Mouse (Mus musculus) stomach, embryonic 15.5 days (tissue): Measurements from ENCODE around the gene Pbx1. TPM values are rescaled to one million over a fixed set of nuclear protein-coding genes. Genes with fewer than 3 reads are reported as not detected.

Source experiments
- ATAC-seq: fragments of 200-750 bp; cut with Nextera tagmentation; 2 replicates; pipeline ENCODE4 v1.8.0; 2017; ENCODE audit warnings: low read depth, moderate number of reproducible peaks, moderate TSS enrichment; ENCODE audit not compliant: insufficient read depth, low FRiP score
- H3K27ac ChIP-seq: fragments of 300-500 bp; sonication (generic); 2 replicates; pipeline ENCODE4 v1.5.1; 2015; ENCODE audit warnings: mild to moderate bottlenecking, inconsistent platforms
- H3K27me3 ChIP-seq: fragments of 300-500 bp; sonication (generic); replicated peaks from 2 replicates; pipeline ENCODE4 v1.6.1; 2015; ENCODE audit warnings: inconsistent platforms
- H3K36me3 ChIP-seq: fragments of 300-500 bp; sonication (generic); 2 replicates; pipeline ENCODE4 v1.6.1; 2015; ENCODE audit warnings: inconsistent platforms
- H3K4me1 ChIP-seq: fragments of 300-500 bp; sonication (generic); 2 replicates; pipeline ENCODE4 v1.6.1; 2015; ENCODE audit warnings: inconsistent platforms
- H3K4me2 ChIP-seq: fragments of 300-500 bp; sonication (generic); 2 replicates; pipeline ENCODE4 v1.6.1; 2015; ENCODE audit warnings: mild to moderate bottlenecking, inconsistent platforms
- H3K4me3 ChIP-seq: fragments of 300-500 bp; sonication (generic); replicated peaks from 2 replicates; pipeline ENCODE4 v1.5.1; 2015; ENCODE audit warnings: inconsistent platforms
- H3K9ac ChIP-seq: fragments of 300-500 bp; sonication (generic); 2 replicates; pipeline ENCODE4 v1.6.1; 2015; ENCODE audit warnings: inconsistent platforms
- H3K9me3 ChIP-seq: fragments of 300-500 bp; sonication (generic); 2 replicates; pipeline ENCODE4 v1.6.1; 2016; ENCODE audit warnings: inconsistent platforms
- WGBS: fragments of 180-500 bp; shearing (Covaris S2); methylation state at CpG from one replicate; pipeline ENCODE4 v1.1.7; 2015; 5-methylcytosine and 5-hydroxymethylcytosine counted together
- polyA plus RNA-seq: library from polyadenylated mRNA; unstranded; fragments of >200 nt; fragmentation: Nextera tagmentation; extraction: Ambion mirVana; gene quantifications from 2 replicates; pipeline ENCODE4 v1.2.1, GENCODE M21; 2015

The Pbx1 gene
- polyA plus RNA-seq, 1 experiment from 2014 or later = 36.2 TPM

- WGBS = under 1% methylated on average over 20 of the region's 22 CpGs
- no peaks in the 10 kb centered on the region for H3K36me3 ChIP-seq
- H3K4me3 ChIP-seq = peak overlapping the region; percentile 40
- no peak overlapping the region for H3K9ac ChIP-seq
- peak overlapping the region; percentile 88 for H3K27ac ChIP-seq
- no peaks in the 10 kb centered on the region for H3K4me1 ChIP-seq
- peak overlapping the region; percentile 50 for H3K4me2 ChIP-seq
- no peaks in the 10 kb centered on the region for H3K27me3 ChIP-seq
- H3K9me3 ChIP-seq = no peaks in the 10 kb centered on the region
- peak; percentile 99 for ATAC-seq
Measured at GRCm38 (mm10) chr1:168432281-168432725, 233 bp upstream of the Pbx1 start.

GRCm38 (mm10) chr1:168431711-168432231 is 299 bp downstream of the Pbx1 start:
- peak overlapping the region; percentile 55 for H3K4me2 ChIP-seq
- WGBS = 2% methylated on average over 12 of the region's 14 CpGs
- H3K27ac ChIP-seq = peak overlapping the region; percentile 99
- 0 out of 2 replicates have a peak, but pooled peaks cover 3% of the 10 kb centered on the region for H3K4me1 ChIP-seq
- peak overlapping the region; percentile 83 for H3K4me3 ChIP-seq
- no peaks in the 10 kb centered on the region for H3K27me3 ChIP-seq
- ATAC-seq = peak; percentile 84
- no peaks in the 10 kb centered on the region for H3K36me3 ChIP-seq
- peak overlapping the region; percentile 80 for H3K9ac ChIP-seq
- no peaks in the 10 kb centered on the region for H3K9me3 ChIP-seq

- WGBS = under 1% methylated on average over 37 of the region's 37 CpGs
- Histone ChIP-seq H3K27me3 (no peaks in the 10 kb centered on the region), H3K9ac (peak overlapping the region; percentile 80), H3K4me2 (peak overlapping the region; percentile 55), H3K4me1 (0 out of 2 replicates have a peak, but pooled peaks cover 10% of the 10 kb centered on the region), H3K4me3 (peak overlapping the region; percentile 83), H3K9me3 (no peaks in the 10 kb centered on the region), H3K36me3 (no peaks in the 10 kb centered on the region), H3K27ac (peak overlapping the region; percentile 99)
- no peak for ATAC-seq
Measured at GRCm38 (mm10) chr1:168430868-168431710, 981 bp downstream of the Pbx1 start.

GRCm38 (mm10) chr1:168429856-168430644 is 2.0 kb downstream of the Pbx1 start:
- Histone ChIP-seq H3K4me3 (peak overlapping the region; percentile 43), H3K9ac (peak overlapping the region; percentile 80; the same call in 1 of the 2 replicates), H3K36me3 (no peaks in the 10 kb centered on the region), H3K4me1 (peaks cover 14% of the 10 kb centered on the region; the same call in 1 of the 2 replicates), H3K27me3 (no peaks in the 10 kb centered on the region), H3K27ac (peak overlapping the region; percentile 49), H3K9me3 (no peaks in the 10 kb centered on the region), H3K4me2 (peak overlapping the region; percentile 55)
- 2% methylated on average over 5 of the region's 5 CpGs for WGBS
- ATAC-seq = no peak

- no peaks in the 10 kb centered on the region for H3K36me3 ChIP-seq
- peak overlapping the region; percentile 55 for H3K4me2 ChIP-seq
- WGBS = 4% methylated on average over 5 of the region's 5 CpGs
- peak overlapping the region; percentile 49; the same call in 1 of the 2 replicates for H3K27ac ChIP-seq
- H3K9ac ChIP-seq = peak overlapping the region; percentile 41; the same call in 1 of the 2 replicates
- peak overlapping the region; percentile 43 for H3K4me3 ChIP-seq
- ATAC-seq = no peak
- no peaks in the 10 kb centered on the region for H3K9me3 ChIP-seq
- peaks cover 16% of the 10 kb centered on the region; the same call in 1 of the 2 replicates for H3K4me1 ChIP-seq
- no peaks in the 10 kb centered on the region for H3K27me3 ChIP-seq
Measured at GRCm38 (mm10) chr1:168429406-168429805, 2.7 kb downstream of the Pbx1 start.

GRCm38 (mm10) chr1:168428255-168428654 is 3.8 kb downstream of the Pbx1 start:
- Histone ChIP-seq H3K27me3 (no peaks in the 10 kb centered on the region), H3K4me1 (peaks cover 24% of the 10 kb centered on the region), H3K9ac (no peak overlapping the region)

GRCm38 (mm10) chr1:168427596-168427995 is 4.5 kb downstream of the Pbx1 start:
- H3K4me2 ChIP-seq = peak overlapping the region; percentile 55
- peak overlapping the region; percentile 27 for H3K4me3 ChIP-seq
- WGBS = 20% methylated on average over 4 of the region's 4 CpGs
- H3K27ac ChIP-seq = no peak overlapping the region
- peaks cover under 1% of the 10 kb centered on the region; the same call in 1 of the 2 replicates for H3K36me3 ChIP-seq
- ATAC-seq = no peak
- peaks cover 27% of the 10 kb centered on the region for H3K4me1 ChIP-seq
- no peaks in the 10 kb centered on the region for H3K27me3 ChIP-seq
- no peaks in the 10 kb centered on the region for H3K9me3 ChIP-seq
- H3K9ac ChIP-seq = no peak overlapping the region

More at GRCm38 (mm10) chr1:168428255-168428654, 3.8 kb downstream of the Pbx1 start:
- ATAC-seq = no peak
- Histone ChIP-seq H3K27ac (no peak overlapping the region), H3K36me3 (no peaks in the 10 kb centered on the region), H3K9me3 (no peaks in the 10 kb centered on the region), H3K4me3 (peak overlapping the region; percentile 27), H3K4me2 (peak overlapping the region; percentile 55)
- WGBS = 25% methylated on average over 6 of the region's 6 CpGs

- ATAC-seq = no peak
- no peak overlapping the region for H3K9ac ChIP-seq
- 34% methylated on average over 9 of the region's 9 CpGs for WGBS
- H3K4me3 ChIP-seq = peak overlapping the region; percentile 27
- H3K27me3 ChIP-seq = no peaks in the 10 kb centered on the region
- peak overlapping the region; percentile 55 for H3K4me2 ChIP-seq
- H3K36me3 ChIP-seq = peaks cover 7% of the 10 kb centered on the region; the same call in 1 of the 2 replicates
- H3K27ac ChIP-seq = no peak overlapping the region
- no peaks in the 10 kb centered on the region for H3K9me3 ChIP-seq
- peaks cover 27% of the 10 kb centered on the region for H3K4me1 ChIP-seq
Measured at GRCm38 (mm10) chr1:168426900-168427299, 5.2 kb downstream of the Pbx1 start.

GRCm38 (mm10) chr1:168426281-168426680 is 5.8 kb downstream of the Pbx1 start:
- WGBS = 43% methylated on average over 7 of the region's 7 CpGs
- Histone ChIP-seq H3K36me3 (peaks cover 8% of the 10 kb centered on the region; the same call in 1 of the 2 replicates), H3K4me3 (peak overlapping the region; percentile 27), H3K9me3 (no peaks in the 10 kb centered on the region), H3K27ac (no peak overlapping the region), H3K4me1 (peaks cover 27% of the 10 kb centered on the region), H3K9ac (no peak overlapping the region), H3K27me3 (no peaks in the 10 kb centered on the region), H3K4me2 (peak overlapping the region; percentile 55)
- no peak for ATAC-seq

- no peak overlapping the region for H3K9ac ChIP-seq
- H3K4me2 ChIP-seq = peak overlapping the region; percentile 55
- ATAC-seq = no peak
- no peak overlapping the region for H3K27ac ChIP-seq
- H3K27me3 ChIP-seq = no peaks in the 10 kb centered on the region
- peaks cover 27% of the 10 kb centered on the region for H3K4me1 ChIP-seq
- H3K36me3 ChIP-seq = peaks cover 12% of the 10 kb centered on the region; the same call in 1 of the 2 replicates
- no peak overlapping the region; the same call in 1 of the 2 replicates for H3K4me3 ChIP-seq
- 33% methylated on average over 5 of the region's 5 CpGs for WGBS
- H3K9me3 ChIP-seq = no peaks in the 10 kb centered on the region
Measured at GRCm38 (mm10) chr1:168425017-168425705, 6.9 kb downstream of the Pbx1 start.
